Mouse (Mus musculus): Measurements from ENCODE around the gene Cst9. TPM values are rescaled to one million over a fixed set of nuclear protein-coding genes. Genes with fewer than 3 reads are reported as not detected.

Cst9 gene
- 1.9 and 2.3 TPM in 2 replicates for polyA plus RNA-seq (2014; fragmentation: Nextera tagmentation; extraction: Ambion mirVana)

GRCm38 (mm10) chr2:148834912-148835311 lies at the start of gene Cst9:
Gene Cst9 (plus strand): TSS chr2:148835147.
- no peak within 1 kb of the TSS for H3K27ac ChIP-seq (ENCODE audit: low read depth, low read length)
- no peaks in the 10 kb centered on the region for H3K4me1 ChIP-seq (ENCODE audit: control insufficient read depth, insufficient read depth, low read length)
- no peak within 1 kb of the TSS for H3K9ac ChIP-seq (ENCODE audit: low read depth, low read length)
- H3K27me3 ChIP-seq (ENCODE audit: control insufficient read depth, insufficient read depth, low read length), result no peaks in the 10 kb centered on the region
- 58% methylated on average over 4 of the region's 4 CpGs for WGBS (ENCODE audit: insufficient replicate concordance)
- no peak within 1 kb of the TSS for H3K4me3 ChIP-seq (ENCODE audit: low read depth, low read length)
- ATAC-seq (replicated peaks; ENCODE audit: insufficient number of reproducible peaks, low FRiP score, low TSS enrichment), result no peak
- H3K36me3 ChIP-seq (ENCODE audit: control insufficient read depth, insufficient read depth, low read length), result no peaks in the 10 kb centered on the region
- H3K9me3 ChIP-seq (replicated peaks; ENCODE audit: control insufficient read depth, low read length), result no peaks in the 10 kb centered on the region
- no peak within 1 kb of the TSS for H3K4me2 ChIP-seq

GRCm38 (mm10) chr2:148789142-148789541 lies 45.8 kb upstream of the Cst9 start, which contains the start of gene Cst12:
Gene Cst12 (plus strand): TSS chr2:148789361.
- H3K4me2 ChIP-seq, result no peak within 1 kb of the TSS
- H3K36me3 ChIP-seq (ENCODE audit: control insufficient read depth, insufficient read depth, low read length), result no peaks in the 10 kb centered on the region
- 88% methylated on average over 6 of the region's 6 CpGs for WGBS (ENCODE audit: insufficient replicate concordance)
- no peak for ATAC-seq (replicated peaks; ENCODE audit: insufficient number of reproducible peaks, low FRiP score, low TSS enrichment)
- no peaks in the 10 kb centered on the region for H3K9me3 ChIP-seq (replicated peaks; ENCODE audit: control insufficient read depth, low read length)
- H3K27ac ChIP-seq (ENCODE audit: low read depth, low read length), result no peak within 1 kb of the TSS
- H3K9ac ChIP-seq (ENCODE audit: low read depth, low read length), result no peak within 1 kb of the TSS
- H3K4me1 ChIP-seq (ENCODE audit: control insufficient read depth, insufficient read depth, low read length), result no peaks in the 10 kb centered on the region
- no peak within 1 kb of the TSS for H3K4me3 ChIP-seq (ENCODE audit: low read depth, low read length)
- H3K27me3 ChIP-seq (ENCODE audit: control insufficient read depth, insufficient read depth, low read length), result no peaks in the 10 kb centered on the region

- ATAC-seq (replicated peaks; ENCODE audit: insufficient number of reproducible peaks, low FRiP score, low TSS enrichment), result no peak
- no peaks in the 10 kb centered on the region for H3K27me3 ChIP-seq (ENCODE audit: control insufficient read depth, insufficient read depth, low read length)
- no peak within 1 kb of the TSS for H3K9ac ChIP-seq (ENCODE audit: low read depth, low read length)
- H3K4me3 ChIP-seq (ENCODE audit: low read depth, low read length), result no peak within 1 kb of the TSS
- peaks cover 6% of the 10 kb centered on the region; the same call in 1 of the 2 replicates for H3K4me1 ChIP-seq (ENCODE audit: control insufficient read depth, insufficient read depth, low read length)
- no peaks in the 10 kb centered on the region for H3K36me3 ChIP-seq (ENCODE audit: control insufficient read depth, insufficient read depth, low read length)
- whole genome bisulfite sequencing (ENCODE audit: insufficient replicate concordance), result 84% methylated on average over 1 of the region's 1 CpGs
- no peak within 1 kb of the TSS for H3K4me2 ChIP-seq
- no peak within 1 kb of the TSS for H3K27ac ChIP-seq (ENCODE audit: low read depth, low read length)
- no peaks in the 10 kb centered on the region for H3K9me3 ChIP-seq (replicated peaks; ENCODE audit: control insufficient read depth, low read length)
These were observed 36.5 kb upstream of the Cst9 start, which contains the start of gene Cst8 for GRCm38 (mm10) chr2:148798485-148798884. Gene Cst8 (plus strand): TSS chr2:148798785.

GRCm38 (mm10) chr2:148801491-148801921 lies 33.4 kb upstream of the Cst9 start:
- no peak; the same call in 1 of the 2 replicates for ATAC-seq (replicated peaks; ENCODE audit: insufficient number of reproducible peaks, low FRiP score, low TSS enrichment)
- H3K4me2 ChIP-seq, result no peak overlapping the region
- H3K27ac ChIP-seq (ENCODE audit: low read depth, low read length), result no peak overlapping the region
- H3K36me3 ChIP-seq (ENCODE audit: control insufficient read depth, insufficient read depth, low read length), result no peaks in the 10 kb centered on the region
- no peaks in the 10 kb centered on the region for H3K27me3 ChIP-seq (ENCODE audit: control insufficient read depth, insufficient read depth, low read length)
- no peak overlapping the region for H3K9ac ChIP-seq (ENCODE audit: low read depth, low read length)
- no peaks in the 10 kb centered on the region for H3K9me3 ChIP-seq (replicated peaks; ENCODE audit: control insufficient read depth, low read length)
- H3K4me3 ChIP-seq (ENCODE audit: low read depth, low read length), result no peak overlapping the region
- peaks cover 6% of the 10 kb centered on the region; the same call in 1 of the 2 replicates for H3K4me1 ChIP-seq (ENCODE audit: control insufficient read depth, insufficient read depth, low read length)
- WGBS (ENCODE audit: insufficient replicate concordance), result 56% methylated on average over 3 of the region's 3 CpGs

- Histone ChIP-seq H3K4me1 (ENCODE audit: control insufficient read depth, insufficient read depth, low read length) (peaks cover under 1% of the 10 kb centered on the region; the same call in 1 of the 2 replicates), H3K27ac (ENCODE audit: low read depth, low read length) (no peak overlapping the region), H3K27me3 (ENCODE audit: control insufficient read depth, insufficient read depth, low read length) (no peaks in the 10 kb centered on the region), H3K9me3 (replicated peaks; ENCODE audit: control insufficient read depth, low read length) (no peaks in the 10 kb centered on the region), H3K4me2 (no peak overlapping the region), H3K36me3 (ENCODE audit: control insufficient read depth, insufficient read depth, low read length) (no peaks in the 10 kb centered on the region), H3K4me3 (ENCODE audit: low read depth, low read length) (no peak overlapping the region), H3K9ac (ENCODE audit: low read depth, low read length) (no peak overlapping the region)
- ATAC-seq (replicated peaks; ENCODE audit: insufficient number of reproducible peaks, low FRiP score, low TSS enrichment), result no peak
- WGBS (ENCODE audit: insufficient replicate concordance), result 77% methylated on average over 6 of the region's 6 CpGs
These were observed 28.3 kb upstream of the Cst9 start for GRCm38 (mm10) chr2:148806696-148807095.

- H3K27ac ChIP-seq (ENCODE audit: low read depth, low read length), result no peak within 1 kb of the TSS
- H3K4me2 ChIP-seq, result no peak within 1 kb of the TSS
- H3K4me3 ChIP-seq (ENCODE audit: low read depth, low read length), result no peak within 1 kb of the TSS
- no peaks in the 10 kb centered on the region for H3K36me3 ChIP-seq (ENCODE audit: control insufficient read depth, insufficient read depth, low read length)
- H3K27me3 ChIP-seq (ENCODE audit: control insufficient read depth, insufficient read depth, low read length), result no peaks in the 10 kb centered on the region
- ATAC-seq (replicated peaks; ENCODE audit: insufficient number of reproducible peaks, low FRiP score, low TSS enrichment), result no peak
- H3K4me1 ChIP-seq (ENCODE audit: control insufficient read depth, insufficient read depth, low read length), result no peaks in the 10 kb centered on the region
- no peak within 1 kb of the TSS for H3K9ac ChIP-seq (ENCODE audit: low read depth, low read length)
- no peaks in the 10 kb centered on the region for H3K9me3 ChIP-seq (replicated peaks; ENCODE audit: control insufficient read depth, low read length)
These were observed 15.0 kb upstream of the Cst9 start, which contains the start of gene Cst13 for GRCm38 (mm10) chr2:148819909-148820308. Gene Cst13 (plus strand): TSS chr2:148820081.

GRCm38 (mm10) chr2:148825986-148826385 lies 9.0 kb upstream of the Cst9 start:
- no peak for ATAC-seq (replicated peaks; ENCODE audit: insufficient number of reproducible peaks, low FRiP score, low TSS enrichment)
- no peaks in the 10 kb centered on the region for H3K27me3 ChIP-seq (ENCODE audit: control insufficient read depth, insufficient read depth, low read length)
- no peak overlapping the region for H3K4me2 ChIP-seq
- 47% methylated on average over 1 of the region's 1 CpGs for WGBS (ENCODE audit: insufficient replicate concordance)
- H3K27ac ChIP-seq (ENCODE audit: low read depth, low read length), result no peak overlapping the region
- no peaks in the 10 kb centered on the region for H3K9me3 ChIP-seq (replicated peaks; ENCODE audit: control insufficient read depth, low read length)
- no peaks in the 10 kb centered on the region for H3K36me3 ChIP-seq (ENCODE audit: control insufficient read depth, insufficient read depth, low read length)
- no peak overlapping the region for H3K9ac ChIP-seq (ENCODE audit: low read depth, low read length)
- no peak overlapping the region for H3K4me3 ChIP-seq (ENCODE audit: low read depth, low read length)
- H3K4me1 ChIP-seq (ENCODE audit: control insufficient read depth, insufficient read depth, low read length), result no peaks in the 10 kb centered on the region

- H3K27ac ChIP-seq (ENCODE audit: low read depth, low read length), result no peak overlapping the region
- no peak overlapping the region for H3K4me3 ChIP-seq (ENCODE audit: low read depth, low read length)
- no peak overlapping the region for H3K4me2 ChIP-seq
- H3K9me3 ChIP-seq (replicated peaks; ENCODE audit: control insufficient read depth, low read length), result no peaks in the 10 kb centered on the region
- H3K9ac ChIP-seq (ENCODE audit: low read depth, low read length), result no peak overlapping the region
- no peak for ATAC-seq (replicated peaks; ENCODE audit: insufficient number of reproducible peaks, low FRiP score, low TSS enrichment)
- H3K36me3 ChIP-seq (ENCODE audit: control insufficient read depth, insufficient read depth, low read length), result no peaks in the 10 kb centered on the region
- no peaks in the 10 kb centered on the region for H3K27me3 ChIP-seq (ENCODE audit: control insufficient read depth, insufficient read depth, low read length)
- no peaks in the 10 kb centered on the region for H3K4me1 ChIP-seq (ENCODE audit: control insufficient read depth, insufficient read depth, low read length)
- 78% methylated on average over 5 of the region's 5 CpGs for WGBS (ENCODE audit: insufficient replicate concordance)
These were observed 3.3 kb downstream of the Cst9 start for GRCm38 (mm10) chr2:148838075-148838777.

GRCm38 (mm10) chr2:148839224-148839623 lies 4.3 kb downstream of the Cst9 start:
- no peaks in the 10 kb centered on the region for H3K27me3 ChIP-seq (ENCODE audit: control insufficient read depth, insufficient read depth, low read length)
- whole genome bisulfite sequencing (ENCODE audit: insufficient replicate concordance), result 47% methylated on average over 2 of the region's 2 CpGs
- no peak overlapping the region for H3K4me2 ChIP-seq
- no peak overlapping the region for H3K9ac ChIP-seq (ENCODE audit: low read depth, low read length)
- no peaks in the 10 kb centered on the region for H3K9me3 ChIP-seq (replicated peaks; ENCODE audit: control insufficient read depth, low read length)
- ATAC-seq (replicated peaks; ENCODE audit: insufficient number of reproducible peaks, low FRiP score, low TSS enrichment), result no peak
- H3K4me3 ChIP-seq (ENCODE audit: low read depth, low read length), result no peak overlapping the region
- H3K27ac ChIP-seq (ENCODE audit: low read depth, low read length), result no peak overlapping the region
- no peaks in the 10 kb centered on the region for H3K4me1 ChIP-seq (ENCODE audit: control insufficient read depth, insufficient read depth, low read length)
- H3K36me3 ChIP-seq (ENCODE audit: control insufficient read depth, insufficient read depth, low read length), result no peaks in the 10 kb centered on the region

All from heart, embryonic 11.5 days (tissue).